Mouse (Mus musculus): Measurements from ENCODE around the gene Tpst1.

The Tpst1 gene

DNA sequence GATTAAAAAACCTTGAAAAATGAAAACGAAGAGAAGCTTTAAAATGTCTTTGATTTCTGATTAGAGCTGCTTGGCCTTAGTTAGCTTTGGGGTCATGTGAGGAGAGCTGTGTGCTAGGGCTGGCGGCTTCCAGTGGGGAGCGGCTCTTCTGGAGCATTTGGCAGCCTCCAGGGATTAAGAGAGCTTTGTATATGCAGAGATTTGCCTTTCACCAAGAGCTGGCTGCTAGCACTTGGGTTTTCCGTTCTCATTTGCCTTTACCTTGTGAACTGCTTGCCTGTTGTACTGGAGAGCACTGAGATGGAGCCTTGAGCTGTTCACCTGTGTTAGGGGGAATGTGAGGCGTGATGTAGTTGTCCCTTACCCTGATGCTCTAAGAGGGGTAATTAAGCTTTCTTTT, 20.6 kb upstream of the Tpst1 start:
- peak; percentile 60 for DNase-seq (ENCODE audit: low read depth, low spot score)

DNA sequence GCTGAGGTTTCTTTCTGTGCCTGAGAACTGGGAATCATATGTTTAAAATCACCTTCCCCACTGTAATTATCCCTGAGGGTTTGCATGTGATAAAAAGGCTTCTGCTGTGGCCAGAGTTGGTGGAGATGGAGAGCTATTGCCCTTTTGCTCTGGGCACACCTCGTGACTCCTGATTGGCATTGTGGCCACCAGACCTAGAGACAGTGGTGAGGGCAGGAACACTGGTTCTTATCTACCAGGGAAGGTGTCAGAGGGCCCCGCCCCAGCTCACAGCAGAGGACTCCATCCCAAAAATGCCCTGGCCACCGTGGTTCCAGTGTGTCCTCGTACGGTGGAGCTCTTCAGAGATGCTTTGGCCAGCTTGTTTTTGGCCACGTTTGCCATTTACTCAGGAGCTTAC, 20.2 kb upstream of the Tpst1 start:
- DNase-seq (ENCODE audit: low read depth, low spot score): no peak

DNA sequence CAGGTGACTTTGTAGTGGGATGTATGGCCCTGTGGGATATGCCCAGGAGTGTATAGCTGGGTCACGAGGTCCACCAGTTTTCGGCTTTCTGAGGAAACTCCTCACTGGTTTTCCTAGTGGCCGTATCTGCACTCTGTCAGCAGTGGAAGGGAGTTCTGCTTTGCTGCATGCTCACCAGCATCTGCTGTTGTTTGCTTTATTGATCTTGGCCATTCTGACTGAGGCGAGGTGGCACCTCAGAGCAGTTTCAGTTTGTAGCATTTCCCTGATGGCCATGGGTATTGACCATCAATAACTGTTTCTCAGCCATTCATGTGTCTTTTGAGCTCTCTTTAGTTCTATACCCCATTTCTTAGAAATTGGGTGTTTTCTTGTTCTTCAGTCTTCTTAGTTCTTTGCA, 17.4 kb upstream of the Tpst1 start:
- no peak for DNase-seq (ENCODE audit: low read depth, low spot score)

DNA sequence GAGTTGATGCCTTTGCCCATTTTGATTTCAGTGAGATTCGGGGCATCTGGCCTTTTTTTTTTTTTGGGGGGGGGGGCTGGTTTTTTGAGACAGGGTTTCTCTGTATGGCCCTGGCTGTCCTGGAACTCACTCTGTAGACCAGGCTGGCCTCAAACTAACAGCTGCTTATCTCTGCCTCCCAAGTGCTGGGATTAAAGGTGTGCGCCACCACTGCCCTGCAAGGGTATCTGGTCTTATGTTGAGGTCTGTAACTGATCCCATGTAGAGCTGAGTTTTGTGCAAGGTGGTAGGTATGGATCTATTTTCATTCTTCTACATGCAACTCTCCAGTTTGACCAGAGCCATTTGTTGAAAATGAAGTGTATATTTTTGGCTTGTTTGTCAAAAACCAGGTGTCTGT, 16.8 kb upstream of the Tpst1 start:
- DNase-seq (ENCODE audit: low read depth, low spot score): no peak

DNA sequence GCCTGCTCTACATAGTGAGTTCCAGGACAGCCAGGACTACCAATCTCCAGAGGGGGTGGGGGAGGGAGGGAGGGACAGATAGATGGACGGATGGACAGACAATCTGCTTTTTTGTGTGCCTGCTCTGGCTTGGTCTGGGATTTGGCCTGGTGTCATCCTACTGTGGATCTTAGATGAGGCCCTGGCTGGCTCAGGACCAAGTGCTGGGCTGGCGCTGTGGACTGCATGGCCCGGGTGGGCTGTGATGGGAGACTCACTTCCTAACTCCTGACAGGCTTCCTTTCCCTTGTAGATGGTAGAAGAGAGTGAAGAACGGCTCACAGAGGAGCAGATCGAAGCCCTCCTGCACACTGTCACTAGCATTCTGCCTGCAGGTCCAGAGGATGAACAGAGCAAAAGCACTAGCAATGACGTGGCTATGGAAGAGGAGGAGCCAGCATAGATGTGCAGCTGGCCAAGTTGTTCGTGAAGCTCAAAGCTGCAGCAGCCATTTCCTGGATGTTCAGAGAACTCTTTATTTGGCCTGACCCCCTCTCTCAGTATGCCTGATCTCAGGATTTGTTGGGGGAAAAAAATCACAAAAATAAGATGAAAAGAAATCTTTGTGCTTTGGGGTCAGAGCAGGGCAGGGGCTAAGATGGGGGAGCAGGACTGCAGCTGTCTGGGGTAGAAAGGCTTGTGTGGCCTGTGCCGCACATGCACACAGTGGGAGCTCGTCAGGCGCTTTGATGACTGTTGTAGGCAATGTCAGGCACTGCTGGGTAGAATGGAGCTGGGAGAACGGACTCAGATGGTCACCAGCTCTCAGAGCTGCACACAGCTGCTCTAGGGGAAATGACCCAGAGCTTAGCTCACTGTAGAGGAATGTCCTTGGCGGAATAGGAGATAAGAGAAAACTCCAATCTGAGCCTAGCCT, 13.5 kb upstream of the Tpst1 start:
- peak; percentile 54 for DNase-seq (ENCODE audit: low read depth, low spot score)

DNA sequence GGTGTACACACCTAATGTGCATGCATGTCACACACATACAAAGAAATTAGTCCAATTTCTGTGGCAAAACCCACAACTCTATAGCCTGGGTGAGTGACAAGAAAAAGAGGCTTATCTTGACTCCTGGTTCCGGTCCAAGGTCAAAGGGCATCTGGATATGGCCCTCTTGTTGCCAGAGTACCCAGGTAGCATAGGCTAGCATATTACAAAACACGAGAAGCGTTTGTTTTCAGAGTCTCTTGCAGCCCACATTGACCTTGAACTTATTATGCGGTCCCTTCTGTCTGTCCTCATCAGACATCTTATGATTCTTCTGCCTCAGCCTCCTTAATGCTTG, 12.8 kb upstream of the Tpst1 start:
- DNase-seq (ENCODE audit: low read depth, low spot score): no peak

DNA sequence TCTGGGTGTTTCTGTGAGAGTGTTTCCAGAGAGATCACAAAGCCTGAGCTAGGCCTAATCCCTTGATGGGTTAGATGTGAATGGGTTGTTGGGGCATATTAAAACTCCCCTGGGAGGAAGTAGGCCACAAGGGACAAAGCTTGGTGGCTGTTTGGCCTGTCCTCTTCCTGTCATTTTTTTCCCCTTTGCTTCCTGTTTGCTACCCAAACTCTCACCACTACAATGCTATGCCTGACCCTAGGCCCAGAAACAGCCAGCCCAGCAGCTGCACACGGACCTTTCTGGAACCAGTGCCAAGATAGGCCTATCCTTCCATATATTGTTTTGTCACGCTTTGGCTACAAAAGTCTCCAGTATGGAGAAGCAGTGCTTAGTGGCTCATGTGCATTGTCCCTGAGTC, 11.0 kb upstream of the Tpst1 start:
- DNase-seq (ENCODE audit: low read depth, low spot score): no peak

DNA sequence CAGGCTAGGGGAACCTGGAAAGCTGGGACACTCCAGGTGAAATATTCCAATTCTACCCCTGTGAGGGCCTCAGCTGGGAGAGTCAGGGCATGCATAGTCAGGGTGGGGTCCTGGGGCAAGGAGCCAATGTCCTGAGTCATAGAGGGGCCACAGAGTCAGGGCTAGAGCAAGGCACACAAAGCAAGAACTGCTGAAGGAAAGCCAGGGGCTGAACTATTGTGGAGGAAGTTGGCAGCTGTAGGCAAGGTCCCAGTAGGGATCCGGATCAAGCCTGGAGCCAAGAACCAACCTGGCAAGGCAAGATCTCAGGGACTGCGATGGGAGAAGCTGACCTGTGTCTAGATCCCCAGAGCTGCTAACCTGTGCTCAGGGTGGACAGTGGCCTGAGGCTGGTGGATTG, 9.4 kb upstream of the Tpst1 start:
- DNase-seq (ENCODE audit: low read depth, low spot score): peak; percentile 69

DNA sequence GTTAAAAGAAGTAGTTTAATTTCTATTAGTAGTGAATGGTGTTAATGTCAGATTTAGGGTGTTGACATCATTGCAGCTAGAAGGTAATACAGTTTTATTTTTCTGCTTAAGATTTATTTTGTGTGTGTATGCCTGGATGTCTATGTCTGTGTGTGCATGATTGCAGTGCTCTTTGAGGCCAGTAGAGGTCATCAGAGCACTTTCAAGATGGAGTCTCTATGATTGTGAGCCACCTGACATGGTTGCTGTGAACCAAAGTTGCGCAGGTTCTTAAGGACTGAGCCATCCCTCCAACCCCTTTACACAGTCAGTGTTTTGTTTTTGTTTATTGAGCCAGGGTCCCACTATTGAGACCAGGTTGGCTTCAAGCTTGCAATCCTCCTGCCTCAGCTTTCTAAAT, 7.5 kb upstream of the Tpst1 start:
- no peak for DNase-seq (ENCODE audit: low read depth, low spot score)

DNA sequence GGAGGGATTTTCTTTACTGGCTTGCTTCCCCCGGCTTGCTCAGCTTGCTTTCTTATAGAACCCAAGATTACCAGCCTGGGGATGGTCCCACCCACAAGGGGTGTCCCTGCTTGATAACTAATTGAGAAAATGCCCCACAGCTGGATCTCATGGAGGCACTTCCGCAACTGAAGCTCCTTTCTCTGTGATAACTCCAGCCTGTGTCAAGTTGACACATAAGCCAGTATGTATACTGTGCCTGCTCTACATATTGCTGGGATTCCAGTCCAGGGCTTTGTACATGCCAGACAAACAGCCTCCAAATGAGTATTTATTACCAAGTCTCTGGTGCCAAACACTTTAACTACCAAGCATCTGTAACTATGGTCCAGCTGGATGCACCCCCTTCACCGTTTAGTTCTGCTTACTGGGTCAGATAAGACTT, 5.3 kb upstream of the Tpst1 start:
- no peak for DNase-seq (ENCODE audit: low read depth, low spot score)

DNA sequence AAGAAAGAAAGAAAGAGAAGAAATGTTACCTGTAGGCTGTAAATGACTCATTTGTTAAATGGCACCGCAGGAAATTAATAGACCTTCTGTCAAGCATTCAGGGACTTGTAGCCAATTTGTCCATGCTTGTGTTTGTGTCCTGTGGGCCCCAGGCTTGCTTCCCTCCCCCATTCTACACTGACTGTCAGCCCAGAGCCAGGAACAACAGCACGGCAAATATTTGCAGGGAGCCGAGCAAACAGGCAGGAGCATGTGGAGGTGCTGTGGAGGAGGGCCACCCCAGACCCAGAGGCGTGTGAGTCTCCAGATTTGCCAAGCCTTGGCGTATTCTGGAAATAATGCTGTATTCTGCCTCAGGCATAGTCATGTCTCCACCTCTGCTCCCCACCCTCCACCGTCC, 1.4 kb downstream of the Tpst1 start:
- DNase-seq (ENCODE audit: low read depth, low spot score): peak; percentile 73

DNA sequence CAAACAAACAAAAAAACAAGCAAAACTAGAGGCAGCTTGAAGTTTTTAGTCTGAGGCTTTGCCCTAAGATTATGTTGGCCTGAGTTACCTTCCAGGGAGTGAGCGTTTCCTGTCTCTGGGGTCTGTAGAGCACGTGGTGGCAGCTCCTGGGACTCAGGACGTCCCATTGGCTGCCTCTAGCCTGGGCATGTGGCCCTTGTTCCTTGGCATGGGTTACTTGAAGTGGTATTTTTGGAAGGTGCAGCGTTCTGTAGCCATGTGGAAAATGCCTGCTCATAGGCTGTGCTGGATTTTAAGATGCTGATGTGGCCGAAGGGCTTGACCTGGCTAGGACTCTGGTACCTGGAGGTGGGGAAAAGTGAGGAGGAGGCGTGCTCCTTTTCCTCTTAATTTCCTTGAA, 3.3 kb downstream of the Tpst1 start:
- peak; percentile 24 for DNase-seq (ENCODE audit: low read depth, low spot score)

DNA sequence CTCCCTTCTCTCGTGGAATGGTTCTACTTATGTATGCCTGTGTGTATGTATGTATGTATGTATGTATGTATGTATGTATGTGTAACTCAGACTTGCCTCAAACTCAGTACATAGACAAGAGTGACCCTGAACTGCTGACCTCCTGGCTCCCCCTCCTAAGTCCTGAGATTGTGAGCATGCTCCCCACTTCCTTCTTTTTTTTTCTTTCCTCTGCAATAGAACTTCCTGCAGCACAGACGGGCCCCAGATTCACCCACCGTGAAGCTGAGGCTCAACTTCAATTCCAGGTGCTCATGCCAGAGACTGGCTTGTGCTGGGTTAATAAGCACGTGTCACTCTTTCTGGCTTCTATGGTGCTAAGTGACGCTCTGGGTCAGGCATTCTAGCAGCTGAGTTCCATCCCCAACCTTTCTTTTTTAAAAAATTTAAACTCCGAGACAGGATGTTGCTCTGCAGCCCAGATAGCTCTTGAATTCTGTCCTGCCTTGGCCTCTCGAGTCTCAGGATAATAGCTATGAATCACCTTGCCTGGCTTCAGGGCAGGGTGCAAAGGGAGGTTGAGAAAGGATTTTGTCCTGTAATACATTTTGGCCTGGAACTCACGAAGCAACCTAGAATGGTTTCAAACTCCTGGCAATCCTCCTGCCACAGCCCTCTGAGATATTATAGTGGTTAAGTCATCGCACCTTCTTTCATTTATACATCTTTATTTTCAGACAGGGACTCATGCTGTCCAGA, 5.1 kb downstream of the Tpst1 start:
- no peak for DNase-seq (ENCODE audit: low read depth, low spot score)

DNA sequence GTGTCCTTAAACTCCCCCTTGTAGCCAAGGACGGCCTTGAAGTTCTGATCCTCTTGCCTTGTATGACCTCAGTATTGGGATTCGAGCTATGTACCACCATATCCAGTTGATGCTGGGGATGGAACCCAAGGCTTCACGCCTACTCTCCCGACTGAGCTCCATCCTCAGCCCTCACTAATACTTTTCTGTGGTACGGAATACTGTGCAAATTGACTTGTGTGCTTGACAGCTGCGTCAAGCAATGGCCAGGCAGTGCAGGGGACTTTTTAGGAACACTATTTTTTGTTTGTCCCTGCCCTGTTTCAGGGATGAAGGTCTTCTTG, 5.7 kb downstream of the Tpst1 start:
- DNase-seq (ENCODE audit: low read depth, low spot score): no peak

DNA sequence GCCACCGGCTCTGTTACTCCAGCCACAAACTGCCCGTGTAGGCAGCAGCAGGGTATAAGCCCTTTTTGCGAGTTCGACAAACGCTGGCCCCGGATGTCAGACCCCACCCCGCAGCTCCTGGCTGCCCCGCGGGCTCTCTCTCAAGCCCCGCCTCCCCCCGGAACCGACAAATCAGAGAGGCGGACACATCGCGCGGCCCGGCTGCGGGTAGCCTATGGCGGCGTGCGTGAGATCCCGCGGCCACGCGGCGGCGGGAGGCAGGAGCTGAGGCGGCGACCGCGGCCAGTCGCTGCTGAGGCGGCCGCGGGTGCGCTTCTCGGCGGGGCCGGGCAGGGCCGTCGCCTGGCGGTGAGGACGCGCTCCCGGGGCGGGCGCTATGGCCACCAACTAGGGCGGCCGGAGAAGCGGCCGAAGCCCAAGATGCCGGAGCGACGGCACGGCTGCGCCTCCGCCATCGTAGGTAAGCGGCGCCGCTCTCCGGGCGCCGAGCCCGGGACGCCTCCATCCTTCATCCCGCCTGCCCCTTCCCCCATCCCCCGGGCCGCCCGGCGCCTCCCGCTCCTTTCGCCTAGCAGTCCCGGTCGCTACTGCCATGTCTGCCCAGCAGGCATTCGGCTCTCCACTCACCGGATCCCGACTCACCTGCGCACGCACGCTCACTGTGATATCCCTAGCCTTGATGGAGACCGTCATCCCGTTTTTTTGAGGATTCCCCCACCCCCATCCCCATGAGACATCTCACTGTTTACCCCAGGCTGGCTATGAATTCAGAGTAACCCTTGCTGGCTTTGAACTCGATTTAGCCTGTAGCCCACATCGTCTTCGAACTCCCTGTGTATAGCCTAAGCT, 6.3 kb downstream of the Tpst1 start:
- DNase-seq (ENCODE audit: low read depth, low spot score): peak; percentile 95

DNA sequence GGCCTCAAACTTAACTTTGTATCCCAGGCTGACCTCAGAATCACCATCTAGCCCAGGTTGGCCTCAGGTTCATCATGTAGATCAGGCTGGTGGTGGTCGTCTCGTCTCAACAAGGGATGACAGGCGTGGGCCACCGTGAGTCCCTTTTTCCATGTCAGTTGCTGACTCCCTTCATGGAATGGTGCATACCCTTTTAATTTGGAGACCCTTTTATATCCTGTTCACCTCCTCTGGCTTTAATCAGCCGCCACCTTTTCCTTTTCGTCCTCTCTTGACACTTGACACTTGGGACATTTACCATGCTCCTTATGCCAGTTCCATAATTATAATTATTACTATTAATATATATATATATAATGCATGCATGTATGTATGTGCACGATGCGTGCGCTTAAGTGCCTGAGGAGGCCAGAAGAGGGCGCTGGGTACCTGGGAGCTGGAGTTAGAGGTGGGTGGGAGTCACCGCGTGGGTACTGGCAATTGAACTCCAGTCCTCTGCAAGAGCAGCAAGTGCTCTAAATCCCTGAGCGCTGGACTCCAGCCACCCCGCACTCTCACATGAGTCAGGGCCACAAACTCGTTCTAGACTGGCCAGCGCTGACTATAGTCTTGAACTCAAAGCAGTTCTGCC, 7.0 kb downstream of the Tpst1 start:
- DNase-seq (ENCODE audit: low read depth, low spot score): peak; percentile 32

DNA sequence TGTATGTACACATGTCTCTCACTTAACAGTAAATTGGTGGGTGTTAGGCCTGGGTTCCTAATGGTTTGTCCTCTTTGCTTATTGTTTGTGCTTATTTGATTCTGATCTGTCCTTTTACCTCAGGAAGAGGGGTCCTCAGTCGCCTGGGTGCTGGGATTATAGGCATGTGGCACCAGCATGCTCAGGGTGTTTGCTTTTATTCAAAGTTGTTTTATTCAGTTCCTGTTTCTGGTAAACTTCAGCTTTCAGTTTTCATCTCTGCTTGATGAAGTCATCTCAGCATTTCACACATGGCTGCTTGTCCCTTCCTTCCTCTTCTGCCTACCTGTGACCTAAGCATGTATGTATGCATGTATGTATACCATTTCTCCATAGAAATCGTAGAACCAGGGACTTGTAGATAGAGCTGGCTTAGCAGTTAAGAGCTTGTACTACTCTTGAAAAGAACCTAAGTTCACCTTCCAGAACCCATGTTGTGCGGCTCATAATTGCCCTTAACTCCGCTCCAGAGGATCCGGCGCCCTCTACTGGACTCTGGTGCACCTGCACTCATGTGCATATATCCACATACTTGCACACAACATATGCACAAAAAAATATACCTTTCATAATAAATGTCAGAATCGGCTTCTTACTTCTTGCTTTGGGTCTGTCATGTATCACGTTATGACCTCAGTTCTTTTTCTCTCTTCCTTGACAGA, 8.2 kb downstream of the Tpst1 start:
- DNase-seq (ENCODE audit: low read depth, low spot score): no peak

DNA sequence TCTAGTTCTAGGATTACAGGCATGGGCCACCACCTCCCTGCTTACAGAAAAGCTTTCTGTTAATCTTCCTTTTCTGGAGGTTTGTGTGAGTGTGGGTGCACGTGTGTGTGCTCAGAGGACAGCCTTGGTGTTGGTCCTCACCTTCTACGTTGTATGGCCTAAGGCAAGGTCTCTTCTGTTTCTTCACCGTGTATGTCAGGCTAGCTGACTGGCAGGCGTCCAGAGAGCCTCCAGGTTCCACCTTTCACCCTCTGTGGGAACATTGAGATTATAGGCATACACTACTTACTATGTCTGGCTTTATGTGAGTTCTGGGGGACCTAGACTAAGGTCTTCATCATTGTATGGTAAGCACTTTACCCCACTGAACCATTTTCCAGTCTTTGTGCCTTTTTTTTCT, 9.3 kb downstream of the Tpst1 start:
- no peak for DNase-seq (ENCODE audit: low read depth, low spot score)

DNA sequence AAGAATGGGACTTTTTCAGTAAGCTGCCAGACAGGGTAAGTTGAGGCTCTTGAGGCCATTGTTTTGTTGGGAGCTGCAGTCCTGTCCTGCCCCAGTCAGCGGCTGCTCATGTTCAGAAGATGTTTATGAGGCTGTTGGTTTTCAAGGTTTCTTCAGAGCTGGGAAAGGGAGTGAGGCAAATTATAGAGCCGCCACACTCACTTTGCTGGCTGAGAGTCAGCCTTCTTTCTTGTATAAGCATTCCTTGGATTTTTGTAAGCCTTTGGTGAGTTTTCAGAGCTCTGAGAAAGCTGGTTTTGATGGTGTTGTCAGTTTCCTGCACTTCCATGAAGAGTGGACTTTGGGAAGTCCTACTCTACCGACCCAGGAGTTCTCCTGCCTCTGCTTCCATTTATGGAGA, 11.1 kb downstream of the Tpst1 start:
- DNase-seq (ENCODE audit: low read depth, low spot score): peak; percentile 22

DNA sequence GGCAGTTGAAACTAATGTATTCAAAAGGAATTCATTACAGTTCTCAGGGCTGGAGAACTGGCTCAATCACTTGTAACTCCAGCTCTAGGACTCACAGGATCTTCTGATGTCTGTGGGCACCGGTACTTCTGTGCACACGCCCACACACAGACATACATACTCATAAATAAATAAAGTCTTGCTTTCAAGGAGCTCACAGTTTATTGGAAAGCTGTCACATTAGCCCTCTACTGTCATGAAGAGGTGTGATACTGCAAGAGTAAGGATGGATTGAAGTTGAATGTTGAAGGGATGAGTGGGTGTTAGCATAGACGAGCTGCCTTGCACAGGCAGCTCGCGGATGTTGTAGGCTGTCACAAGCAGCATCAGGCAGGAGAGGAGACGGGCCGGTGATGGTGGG, 14.9 kb downstream of the Tpst1 start:
- DNase-seq (ENCODE audit: low read depth, low spot score): peak; percentile 74

DNA sequence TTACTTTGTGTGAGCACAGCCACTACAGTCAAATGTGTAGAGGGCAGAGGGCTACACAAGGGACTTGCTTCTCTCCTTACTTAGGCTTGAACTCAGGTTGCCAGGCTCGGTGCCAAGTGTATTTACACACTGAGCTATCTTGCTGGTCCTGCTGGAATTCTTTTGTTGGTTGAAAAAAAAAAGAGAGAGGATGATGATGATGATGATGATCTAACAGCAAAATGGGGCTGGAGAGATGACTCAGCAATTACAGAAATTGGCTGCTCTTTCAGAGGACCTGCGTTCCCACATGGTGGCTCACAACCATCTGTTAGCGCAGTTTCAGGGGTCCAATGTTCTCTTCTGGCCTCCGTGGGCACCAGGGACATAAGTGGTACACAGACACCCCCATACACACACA, 15.5 kb downstream of the Tpst1 start:
- DNase-seq (ENCODE audit: low read depth, low spot score): no peak

Measured in brain, adult 2 months (tissue).